Mouse (Mus musculus) liver, postnatal 0 days (tissue): ENCODE measurements around the gene Nap1l1.

ENCODE experiments used
- CTCF ChIP-seq: sonication (generic); IDR thresholded peaks from 2 replicates; pipeline ENCODE4 v1.5.1; 2016; ENCODE audit warnings: antibody characterized with exemption, low read depth
- EP300 ChIP-seq: IDR thresholded peaks from 2 replicates; pipeline ENCODE4 v1.6.1; 2016; ENCODE audit warnings: antibody characterized with exemption, low read depth, mild to moderate bottlenecking

GRCm38 (mm10) chr10:111458088-111458487 is 14.9 kb upstream of the Nap1l1 start:
- TF ChIP-seq CTCF (no peak), EP300 (no peak)
